Mouse (Mus musculus): ENCODE data around the gene Tedc1. TPM values are rescaled to one million over a fixed set of nuclear protein-coding genes. Genes with fewer than 3 reads are reported as not detected.

Gene Tedc1
- polyA plus RNA-seq, 1 experiment from 2014 or later = 10.2 TPM

GRCm38 (mm10) chr12:113144001-113144756 lies 12.0 kb upstream of the Tedc1 start:
- Histone ChIP-seq H3K27me3 (ENCODE audit: control insufficient read depth, insufficient read depth, low read length) (no peaks in the 10 kb centered on the region), H3K4me3 (replicated peaks; ENCODE audit: low read length) (no peak overlapping the region), H3K9ac (no peak overlapping the region), H3K9me3 (ENCODE audit: control insufficient read depth, low read length) (no peaks in the 10 kb centered on the region), H3K27ac (no peak overlapping the region), H3K4me2 (replicated peaks) (no peak overlapping the region), H3K36me3 (replicated peaks; ENCODE audit: control insufficient read depth, insufficient read depth) (peaks cover 28% of the 10 kb centered on the region), H3K4me1 (replicated peaks; ENCODE audit: control insufficient read depth, insufficient read depth, low read length) (peaks cover 31% of the 10 kb centered on the region)
- 79% methylated on average over 20 of the region's 20 CpGs for WGBS
- ATAC-seq (ENCODE audit: low FRiP score) (no peak), DNase-seq (ENCODE audit: low spot score) (no peak)

- no peaks in the 10 kb centered on the region for H3K9me3 ChIP-seq (ENCODE audit: control insufficient read depth, low read length)
- H3K4me1 ChIP-seq (replicated peaks; ENCODE audit: control insufficient read depth, insufficient read depth, low read length) = peaks cover 28% of the 10 kb centered on the region
- H3K4me3 ChIP-seq (replicated peaks; ENCODE audit: low read length) = no peak overlapping the region
- H3K27me3 ChIP-seq (ENCODE audit: control insufficient read depth, insufficient read depth, low read length) = 0 out of 2 replicates have a peak, but pooled peaks cover 3% of the 10 kb centered on the region
- peaks cover 28% of the 10 kb centered on the region for H3K36me3 ChIP-seq (replicated peaks; ENCODE audit: control insufficient read depth, insufficient read depth)
- no peak overlapping the region for H3K4me2 ChIP-seq (replicated peaks)
- no peak overlapping the region for H3K27ac ChIP-seq
- 96% methylated on average over 16 of the region's 16 CpGs for WGBS
- no peak for DNase-seq (ENCODE audit: low spot score)
- no peak for ATAC-seq (ENCODE audit: low FRiP score)
- H3K9ac ChIP-seq = no peak overlapping the region
Observed at GRCm38 (mm10) chr12:113144886-113145285, 11.3 kb upstream of the Tedc1 start.

- Histone ChIP-seq H3K9ac (no peak overlapping the region), H3K9me3 (ENCODE audit: control insufficient read depth, low read length) (no peaks in the 10 kb centered on the region), H3K27ac (no peak overlapping the region), H3K4me2 (replicated peaks) (no peak overlapping the region), H3K4me1 (replicated peaks; ENCODE audit: control insufficient read depth, insufficient read depth, low read length) (peaks cover 28% of the 10 kb centered on the region), H3K4me3 (replicated peaks; ENCODE audit: low read length) (no peak overlapping the region), H3K36me3 (replicated peaks; ENCODE audit: control insufficient read depth, insufficient read depth) (peaks cover 28% of the 10 kb centered on the region), H3K27me3 (ENCODE audit: control insufficient read depth, insufficient read depth, low read length) (0 out of 2 replicates have a peak, but pooled peaks cover 5% of the 10 kb centered on the region)
- ATAC-seq (ENCODE audit: low FRiP score) (no peak), DNase-seq (ENCODE audit: low spot score) (no peak)
- 95% methylated on average over 5 of the region's 5 CpGs for WGBS
Observed at GRCm38 (mm10) chr12:113145591-113145990, 10.6 kb upstream of the Tedc1 start.

- no peaks in the 10 kb centered on the region for H3K9me3 ChIP-seq (ENCODE audit: control insufficient read depth, low read length)
- H3K36me3 ChIP-seq (replicated peaks; ENCODE audit: control insufficient read depth, insufficient read depth) = peaks cover 28% of the 10 kb centered on the region
- peak within 1 kb of the TSS; percentile 21 for H3K4me2 ChIP-seq (replicated peaks)
- H3K27ac ChIP-seq = no peak within 1 kb of the TSS
- DNase-seq (ENCODE audit: low spot score) = peak; percentile 67
- H3K4me1 ChIP-seq (replicated peaks; ENCODE audit: control insufficient read depth, insufficient read depth, low read length) = peaks cover 24% of the 10 kb centered on the region
- 7% methylated on average over 45 of the region's 45 CpGs for WGBS
- no peak within 1 kb of the TSS for H3K9ac ChIP-seq
- H3K4me3 ChIP-seq (replicated peaks; ENCODE audit: low read length) = no peak within 1 kb of the TSS
- H3K27me3 ChIP-seq (ENCODE audit: control insufficient read depth, insufficient read depth, low read length) = 0 out of 2 replicates have a peak, but pooled peaks cover 13% of the 10 kb centered on the region
- ATAC-seq (ENCODE audit: low FRiP score) = no peak
Observed at GRCm38 (mm10) chr12:113146112-113147057, 9.8 kb upstream of the Tedc1 start, which contains the start of gene Crip1. Crip1 (plus strand) TSS chr12:113146316.

- Histone ChIP-seq H3K4me1 (replicated peaks; ENCODE audit: control insufficient read depth, insufficient read depth, low read length) (peaks cover 17% of the 10 kb centered on the region), H3K36me3 (replicated peaks; ENCODE audit: control insufficient read depth, insufficient read depth) (peaks cover 28% of the 10 kb centered on the region), H3K4me3 (replicated peaks; ENCODE audit: low read length) (no peak overlapping the region), H3K9me3 (ENCODE audit: control insufficient read depth, low read length) (no peaks in the 10 kb centered on the region), H3K27ac (no peak overlapping the region), H3K27me3 (ENCODE audit: control insufficient read depth, insufficient read depth, low read length) (0 out of 2 replicates have a peak, but pooled peaks cover 19% of the 10 kb centered on the region), H3K4me2 (replicated peaks) (no peak overlapping the region), H3K9ac (no peak overlapping the region)
- 70% methylated on average over 8 of the region's 8 CpGs for WGBS
- ATAC-seq (ENCODE audit: low FRiP score) = no peak
- no peak for DNase-seq (ENCODE audit: low spot score)
Observed at GRCm38 (mm10) chr12:113147481-113147880, 8.7 kb upstream of the Tedc1 start.

GRCm38 (mm10) chr12:113148381-113149035 lies 7.7 kb upstream of the Tedc1 start:
- ATAC-seq (ENCODE audit: low FRiP score) (no peak), DNase-seq (ENCODE audit: low spot score) (no peak)
- peaks cover 24% of the 10 kb centered on the region for H3K36me3 ChIP-seq (replicated peaks; ENCODE audit: control insufficient read depth, insufficient read depth)
- 0 out of 2 replicates have a peak, but pooled peaks cover 12% of the 10 kb centered on the region for H3K4me1 ChIP-seq (replicated peaks; ENCODE audit: control insufficient read depth, insufficient read depth, low read length)
- 43% methylated on average over 16 of the region's 16 CpGs for WGBS
- H3K4me2 ChIP-seq (replicated peaks) = no peak overlapping the region
- H3K27me3 ChIP-seq (ENCODE audit: control insufficient read depth, insufficient read depth, low read length) = 0 out of 2 replicates have a peak, but pooled peaks cover 23% of the 10 kb centered on the region
- H3K9ac ChIP-seq = no peak overlapping the region
- H3K27ac ChIP-seq = no peak overlapping the region
- H3K9me3 ChIP-seq (ENCODE audit: control insufficient read depth, low read length) = no peaks in the 10 kb centered on the region
- no peak overlapping the region for H3K4me3 ChIP-seq (replicated peaks; ENCODE audit: low read length)

- Histone ChIP-seq H3K4me1 (replicated peaks; ENCODE audit: control insufficient read depth, insufficient read depth, low read length) (0 out of 2 replicates have a peak, but pooled peaks cover 12% of the 10 kb centered on the region), H3K9ac (no peak overlapping the region), H3K27ac (no peak overlapping the region), H3K9me3 (ENCODE audit: control insufficient read depth, low read length) (no peaks in the 10 kb centered on the region), H3K4me2 (replicated peaks) (no peak overlapping the region), H3K4me3 (replicated peaks; ENCODE audit: low read length) (no peak overlapping the region), H3K36me3 (replicated peaks; ENCODE audit: control insufficient read depth, insufficient read depth) (peaks cover 17% of the 10 kb centered on the region), H3K27me3 (ENCODE audit: control insufficient read depth, insufficient read depth, low read length) (0 out of 2 replicates have a peak, but pooled peaks cover 23% of the 10 kb centered on the region)
- ATAC-seq (ENCODE audit: low FRiP score) (no peak), DNase-seq (ENCODE audit: low spot score) (no peak)
- WGBS = 52% methylated on average over 4 of the region's 4 CpGs
Observed at GRCm38 (mm10) chr12:113149341-113149740, 6.9 kb upstream of the Tedc1 start.

- Histone ChIP-seq H3K9me3 (ENCODE audit: control insufficient read depth, low read length) (no peaks in the 10 kb centered on the region), H3K36me3 (replicated peaks; ENCODE audit: control insufficient read depth, insufficient read depth) (peaks cover 11% of the 10 kb centered on the region), H3K4me2 (replicated peaks) (no peak overlapping the region), H3K9ac (no peak overlapping the region), H3K4me3 (replicated peaks; ENCODE audit: low read length) (no peak overlapping the region), H3K4me1 (replicated peaks; ENCODE audit: control insufficient read depth, insufficient read depth, low read length) (peaks cover 15% of the 10 kb centered on the region; the same call in 1 of the 2 replicates), H3K27ac (no peak overlapping the region), H3K27me3 (ENCODE audit: control insufficient read depth, insufficient read depth, low read length) (0 out of 2 replicates have a peak, but pooled peaks cover 23% of the 10 kb centered on the region)
- ATAC-seq (ENCODE audit: low FRiP score) (no peak), DNase-seq (ENCODE audit: low spot score) (no peak)
- WGBS = 89% methylated on average over 3 of the region's 3 CpGs
Observed at GRCm38 (mm10) chr12:113149896-113150295, 6.3 kb upstream of the Tedc1 start.

Measured in hindbrain, embryonic 14.5 days (tissue).